Mouse (Mus musculus) left cerebral cortex, adult 9 months (tissue): ENCODE results near the gene Tmprss15.

Experiments used
- DNase-seq, 2 experiments: peaks; one replicate each; pipeline ENCODE4 v3.0.0; 2022; ENCODE audit warnings: low spot score in 2 of 2

The Tmprss15 gene

DNA sequence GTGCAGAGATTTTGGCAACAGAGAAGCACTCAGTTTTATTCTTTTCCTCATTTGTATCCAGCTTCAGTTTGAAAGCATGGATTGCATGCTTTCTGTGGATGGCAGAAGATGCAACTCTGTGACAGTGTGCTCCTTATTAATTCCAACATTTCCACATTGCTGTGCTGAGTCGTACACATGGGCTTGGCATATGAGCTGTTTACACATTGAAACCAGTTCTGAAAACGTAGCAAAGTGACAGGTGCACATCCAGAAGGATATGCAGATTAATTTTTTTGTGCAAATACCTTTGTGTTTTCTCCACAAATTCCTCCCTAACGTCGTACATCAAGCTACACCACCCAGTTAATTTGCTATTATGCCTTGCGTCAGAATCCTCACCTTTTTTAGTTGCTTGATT is 168.3 kb downstream of the Tmprss15 start:
- DNase-seq: no peak
